Mouse (Mus musculus): ENCODE data around the gene Gpr132. TPM values are rescaled to one million over a fixed set of nuclear protein-coding genes. Genes with fewer than 3 reads are reported as not detected.

The Gpr132 gene
- total and polyA plus RNA-seq, 3 experiments, result 5.4 to 6.5 TPM; not detected in 1

DNA sequence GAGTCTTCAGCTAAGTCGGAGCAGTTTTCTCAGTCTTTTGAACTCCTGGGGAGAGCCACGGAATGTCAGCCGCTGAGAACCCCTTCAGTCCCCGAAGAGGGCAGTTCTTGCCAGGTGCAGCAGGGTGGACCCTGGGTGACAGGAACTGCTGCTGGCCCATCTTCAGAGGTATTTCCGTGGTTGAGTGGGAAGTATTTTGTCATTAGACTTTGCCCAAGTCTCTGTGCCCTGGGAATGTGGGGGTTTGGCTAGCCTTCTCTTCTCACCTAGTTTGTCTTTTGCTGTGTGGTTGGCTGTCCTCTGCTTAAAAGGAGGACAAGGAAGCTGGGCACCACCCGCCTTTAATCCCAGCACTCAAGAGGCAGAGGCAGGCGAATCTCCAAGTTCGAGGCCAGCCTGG lies 58.4 kb downstream of the Gpr132 start:
- no peaks in the 10 kb centered on the region for H3K9me3 ChIP-seq (replicated peaks; ENCODE audit: insufficient read depth, low read length)
- H3K79me2 ChIP-seq (ENCODE audit: control insufficient read depth, insufficient read depth, low read length, poor library complexity), result no peaks in the 10 kb centered on the region; the same call in 1 of the 2 replicates
- H3K36me3 ChIP-seq (ENCODE audit: control insufficient read depth in 1 of 2, insufficient read depth in 2 of 2, low read length in 2 of 2), result peaks cover 0 to 4% of the 10 kb centered on the region in 2 experiments; a peak in 1 of 4 replicates
- TF ChIP-seq E2F4 (IDR thresholded peaks at IDR 0.05; ENCODE audit: borderline replicate concordance, low read depth, low read length) (no peak), MAX (IDR thresholded peaks at IDR 0.05; ENCODE audit: low read length) (no peak), MXI1 (IDR thresholded peaks at IDR 0.05; ENCODE audit: low read depth, low read length) (no peak), ZMIZ1 (IDR thresholded peaks at IDR 0.05; ENCODE audit: low read depth, low read length) (no peak), UBTF (IDR thresholded peaks at IDR 0.05; ENCODE audit: borderline replicate concordance, insufficient read depth, low read depth, low read length) (no peak), ZC3H11A (IDR thresholded peaks at IDR 0.05; ENCODE audit: low read depth, low read length) (no peak), ETS1 (IDR thresholded peaks at IDR 0.05; ENCODE audit: low read depth, low read length) (no peak), USF1 (IDR thresholded peaks at IDR 0.05; ENCODE audit: low read depth, low read length) (no peak), MAFK (IDR thresholded peaks at IDR 0.05; ENCODE audit: borderline replicate concordance, low read depth, low read length) (no peak)
- H3K9ac ChIP-seq (ENCODE audit: control insufficient read depth, low read depth, low read length, poor library complexity, severe bottlenecking), result peak overlapping the region; percentile 64
- H3K27me3 ChIP-seq (ENCODE audit: control insufficient read depth in 1 of 2, insufficient read depth in 2 of 2, low read length in 2 of 2), result peaks cover 2 to 11% of the 10 kb centered on the region in 2 experiments; a peak in 2 of 4 replicates
- H3K4me3 ChIP-seq (ENCODE audit: control insufficient read depth in 1 of 2, insufficient read depth in 1 of 2, low read depth in 2 of 2, low read length in 2 of 2), result peak overlapping the region; percentile 59 to 76
- H3K4me1 ChIP-seq (ENCODE audit: control insufficient read depth in 1 of 2, insufficient read depth in 2 of 2, low read length in 2 of 2), result peaks cover 0 to 11% of the 10 kb centered on the region in 2 experiments; a peak in 3 of 4 replicates
- no peak overlapping the region for H3K27ac ChIP-seq (ENCODE audit: control insufficient read depth, low read depth, low read length)
- no peak for DNase-seq (ENCODE audit: low read depth, low spot score)

DNA sequence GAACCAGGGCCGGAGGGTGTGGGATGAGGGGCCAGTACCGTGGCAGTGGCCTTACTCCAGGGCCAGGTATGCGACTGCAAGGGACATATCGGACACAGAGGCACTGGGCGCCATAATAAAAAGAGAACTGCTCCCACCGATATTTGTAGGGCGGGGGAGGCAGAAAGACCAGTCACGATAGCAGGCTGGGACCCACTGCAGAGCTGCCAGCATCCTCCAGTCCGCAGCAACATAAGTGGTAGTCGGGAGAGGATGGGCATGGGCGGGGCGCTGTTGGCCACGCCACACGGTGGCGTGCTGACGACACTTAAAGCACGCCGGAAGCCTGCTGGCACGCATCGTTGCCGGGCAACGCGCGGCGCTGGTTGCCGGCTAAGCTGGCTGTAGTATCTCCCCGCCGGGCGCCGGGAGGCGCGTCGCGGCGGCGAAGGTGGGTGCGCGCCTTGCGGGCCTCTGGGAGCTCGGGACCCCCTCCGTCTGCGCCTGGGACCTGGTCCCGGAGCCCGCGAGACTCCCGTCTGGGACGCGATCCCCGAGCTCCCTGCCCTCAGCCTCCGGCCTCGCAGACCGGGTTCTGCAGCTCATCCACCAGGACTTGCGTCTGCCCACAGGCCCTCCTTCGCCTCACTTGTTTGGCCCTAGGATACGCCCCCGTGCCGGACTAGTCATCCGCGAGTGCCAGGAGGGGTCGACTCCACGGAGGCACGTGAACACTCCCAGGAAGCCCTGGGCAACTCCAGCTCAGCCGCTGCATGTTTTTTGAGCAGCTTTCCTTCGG lies 59.3 kb downstream of the Gpr132 start, which contains the start of gene Clba1:
Clba1 (plus strand) TSS at position 351 of the 778 bp plus-strand sequence.
- H3K27me3 ChIP-seq (ENCODE audit: control insufficient read depth in 1 of 2, insufficient read depth in 2 of 2, low read length in 2 of 2), result peaks cover 2 to 16% of the 10 kb centered on the region in 2 experiments; a peak in 2 of 4 replicates
- peaks cover 0 to 4% of the 10 kb centered on the region in 2 experiments; a peak in 1 of 4 replicates for H3K36me3 ChIP-seq (ENCODE audit: control insufficient read depth in 1 of 2, insufficient read depth in 2 of 2, low read length in 2 of 2)
- H3K4me1 ChIP-seq (ENCODE audit: control insufficient read depth in 1 of 2, insufficient read depth in 2 of 2, low read length in 2 of 2), result peaks cover 0 to 11% of the 10 kb centered on the region in 2 experiments; a peak in 3 of 4 replicates
- peak within 1 kb of the TSS; percentile 64 for H3K9ac ChIP-seq (ENCODE audit: control insufficient read depth, low read depth, low read length, poor library complexity, severe bottlenecking)
- peak within 1 kb of the TSS; percentile 59 to 76 for H3K4me3 ChIP-seq (ENCODE audit: control insufficient read depth in 1 of 2, insufficient read depth in 1 of 2, low read depth in 2 of 2, low read length in 2 of 2)
- H3K79me2 ChIP-seq (ENCODE audit: control insufficient read depth, insufficient read depth, low read length, poor library complexity), result no peaks in the 10 kb centered on the region; the same call in 1 of the 2 replicates
- peak; percentile 100 for DNase-seq (ENCODE audit: low read depth, low spot score)
- H3K9me3 ChIP-seq (replicated peaks; ENCODE audit: insufficient read depth, low read length), result no peaks in the 10 kb centered on the region
- H3K27ac ChIP-seq (ENCODE audit: control insufficient read depth, low read depth, low read length), result no peak within 1 kb of the TSS
- TF ChIP-seq CTCF (IDR thresholded peaks at IDR 0.05 in 2 of 3, conservative IDR thresholded peaks at IDR 0.05 in 1 of 3; ENCODE audit: control insufficient read depth in 1 of 3, insufficient read depth in 1 of 3, low read depth in 2 of 3, low read length in 3 of 3, poor library complexity in 1 of 3, severe bottlenecking in 1 of 3), result peak in 1 of 3 experiments; percentile 39; a peak in 3 of 6 replicates
- TF ChIP-seq HCFC1 (IDR thresholded peaks at IDR 0.05; ENCODE audit: low read depth, low read length), result peak; percentile 89
- peak; percentile 84; the same call in 1 of the 2 replicates for TF ChIP-seq E2F4 (IDR thresholded peaks at IDR 0.05; ENCODE audit: borderline replicate concordance, low read depth, low read length)
- TF ChIP-seq SMC3 (IDR thresholded peaks at IDR 0.05; ENCODE audit: low read depth, low read length), result peak; percentile 23
- peak; percentile 67; the same call in 1 of the 2 replicates for TF ChIP-seq ETS1 (IDR thresholded peaks at IDR 0.05; ENCODE audit: low read depth, low read length)
- TF ChIP-seq ZKSCAN1 (IDR thresholded peaks at IDR 0.05; ENCODE audit: low read depth, low read length), result no peak
- TF ChIP-seq EP300 (IDR thresholded peaks at IDR 0.05; ENCODE audit: low read depth in 1 of 2, low read length in 2 of 2), result no peak; a peak in 1 of 4 replicates
- TF ChIP-seq MYC (IDR thresholded peaks at IDR 0.05; ENCODE audit: low read depth, low read length), result peak; percentile 85
- TF ChIP-seq NELFE (IDR thresholded peaks at IDR 0.05; ENCODE audit: low read depth, low read length), result peak; percentile 79
- peak; percentile 25; the same call in 1 of the 2 replicates for TF ChIP-seq RCOR1 (IDR thresholded peaks at IDR 0.05; ENCODE audit: low read depth, low read length)
- peak; percentile 56; the same call in 1 of the 2 replicates for TF ChIP-seq BHLHE40 (IDR thresholded peaks at IDR 0.05; ENCODE audit: borderline replicate concordance, low read depth, low read length)
- TF ChIP-seq CHD2 (IDR thresholded peaks at IDR 0.05; ENCODE audit: low read length), result no peak
- TF ChIP-seq POLR2AphosphoS2 (IDR thresholded peaks at IDR 0.05; ENCODE audit: low read length), result peak; percentile 59; the same call in 1 of the 2 replicates
- peak; percentile 96 for TF ChIP-seq ELF1 (IDR thresholded peaks at IDR 0.05; ENCODE audit: low read depth, low read length)
- peak; percentile 90 for TF ChIP-seq ZMIZ1 (IDR thresholded peaks at IDR 0.05; ENCODE audit: low read depth, low read length)
- no peak for TF ChIP-seq MAFK (IDR thresholded peaks at IDR 0.05; ENCODE audit: borderline replicate concordance, low read depth, low read length)
- TF ChIP-seq MYB (IDR thresholded peaks at IDR 0.05; ENCODE audit: low read depth, low read length), result peak; percentile 14; the same call in 1 of the 2 replicates
- peak; percentile 100 for TF ChIP-seq SIN3A (IDR thresholded peaks at IDR 0.05; ENCODE audit: low read length)
- TF ChIP-seq CHD1 (IDR thresholded peaks at IDR 0.05; ENCODE audit: low read depth, low read length), result 0 out of 2 replicates have a peak, but pooled peaks have one; percentile 59
- no peak for TF ChIP-seq GABPA (IDR thresholded peaks at IDR 0.05; ENCODE audit: low read depth, low read length)
- no peak; the same call in 1 of the 2 replicates for TF ChIP-seq UBTF (IDR thresholded peaks at IDR 0.05; ENCODE audit: borderline replicate concordance, insufficient read depth, low read depth, low read length)
- no peak for TF ChIP-seq POLR2AphosphoS5 (IDR thresholded peaks at IDR 0.05; ENCODE audit: borderline replicate concordance, low read depth, low read length)
- peak; percentile 72; the same call in 1 of the 2 replicates for TF ChIP-seq TCF12 (IDR thresholded peaks at IDR 0.05; ENCODE audit: low read depth, low read length)
- no peak; the same call in 1 of the 2 replicates for TF ChIP-seq RAD21 (IDR thresholded peaks at IDR 0.05; ENCODE audit: low read depth, low read length)

All from MEL (cell line).